Mouse (Mus musculus): ENCODE measurements around the gene Cryzl2.

DNA sequence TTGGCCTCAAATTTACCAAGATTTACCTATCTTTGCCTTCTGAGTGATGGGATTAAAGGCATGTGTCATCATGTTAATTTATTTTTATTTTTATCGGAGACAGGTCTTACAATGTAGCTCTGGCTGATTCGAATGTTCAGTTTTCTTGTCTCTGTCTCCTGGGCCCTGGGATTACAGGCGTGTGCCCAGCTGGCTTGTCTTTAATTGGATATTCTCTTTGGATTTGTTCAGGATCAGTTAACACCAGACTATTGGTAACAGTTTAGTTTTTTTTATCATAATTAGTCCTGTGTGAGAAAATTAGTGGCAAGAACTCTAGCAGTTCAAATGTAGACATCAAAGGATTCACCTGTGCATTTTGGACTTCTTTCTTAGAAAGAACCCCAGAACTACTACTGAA is 588 bp upstream of the Cryzl2 start:
- TF ChIP-seq POLR2A (IDR thresholded peaks at IDR 0.05; ENCODE audit: low read depth, low read length) (no peak), CTCF (conservative IDR thresholded peaks at IDR 0.05; ENCODE audit: insufficient read depth, insufficient read length, low read depth, low read length) (no peak)

All from kidney, adult 2 months (tissue).